Mouse (Mus musculus): ENCODE data around the gene Dcun1d2. TPM values are rescaled to one million over a fixed set of nuclear protein-coding genes. Genes with fewer than 3 reads are reported as not detected.

Gene Dcun1d2
- polyA plus RNA-seq, 1 experiment = 7.4 TPM

DNA sequence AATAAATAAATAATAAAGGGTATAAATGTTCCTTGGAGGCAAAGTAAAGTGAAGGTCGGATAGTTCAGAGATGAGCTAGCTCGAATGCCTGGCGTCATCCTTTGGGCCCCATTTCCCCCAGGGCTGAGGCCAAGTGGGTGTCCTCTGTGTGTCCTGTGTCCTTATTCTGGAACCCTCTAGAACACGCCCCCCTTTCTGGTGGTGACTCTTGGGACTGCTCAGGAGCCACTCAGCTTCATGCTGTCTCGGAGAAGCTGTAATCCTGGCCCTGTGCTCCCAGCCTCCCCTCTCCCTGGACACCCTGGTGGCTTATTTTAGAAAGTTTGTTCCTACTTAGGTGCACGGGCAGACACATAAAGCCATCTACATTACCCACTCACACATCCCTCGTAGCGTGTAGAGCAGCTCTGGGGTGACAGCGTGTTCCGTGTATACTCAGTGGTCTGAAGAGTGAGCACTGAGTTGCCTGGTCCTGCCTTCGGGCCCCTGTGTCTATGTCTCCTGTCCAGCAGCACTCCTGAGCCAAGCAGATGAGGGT lies 43.5 kb downstream of the Dcun1d2 start:
- Histone ChIP-seq H3K4me3 (replicated peaks; ENCODE audit: control insufficient read depth, low read depth, low read length) (no peak overlapping the region), H3K4me1 (ENCODE audit: control insufficient read depth, insufficient read depth, low read length) (peaks cover 2% of the 10 kb centered on the region), H3K27ac (ENCODE audit: control insufficient read depth, insufficient read depth, low read depth, low read length, poor library complexity) (no peak overlapping the region)
- 82% methylated on average over 11 of the region's 11 CpGs for WGBS
- TF ChIP-seq CTCF (IDR thresholded peaks at IDR 0.05; ENCODE audit: control insufficient read depth, insufficient read depth, low read length) = no peak
- no peak for TF ChIP-seq POLR2A (IDR thresholded peaks at IDR 0.05; ENCODE audit: borderline replicate concordance, control insufficient read depth, low read depth, low read length)

DNA sequence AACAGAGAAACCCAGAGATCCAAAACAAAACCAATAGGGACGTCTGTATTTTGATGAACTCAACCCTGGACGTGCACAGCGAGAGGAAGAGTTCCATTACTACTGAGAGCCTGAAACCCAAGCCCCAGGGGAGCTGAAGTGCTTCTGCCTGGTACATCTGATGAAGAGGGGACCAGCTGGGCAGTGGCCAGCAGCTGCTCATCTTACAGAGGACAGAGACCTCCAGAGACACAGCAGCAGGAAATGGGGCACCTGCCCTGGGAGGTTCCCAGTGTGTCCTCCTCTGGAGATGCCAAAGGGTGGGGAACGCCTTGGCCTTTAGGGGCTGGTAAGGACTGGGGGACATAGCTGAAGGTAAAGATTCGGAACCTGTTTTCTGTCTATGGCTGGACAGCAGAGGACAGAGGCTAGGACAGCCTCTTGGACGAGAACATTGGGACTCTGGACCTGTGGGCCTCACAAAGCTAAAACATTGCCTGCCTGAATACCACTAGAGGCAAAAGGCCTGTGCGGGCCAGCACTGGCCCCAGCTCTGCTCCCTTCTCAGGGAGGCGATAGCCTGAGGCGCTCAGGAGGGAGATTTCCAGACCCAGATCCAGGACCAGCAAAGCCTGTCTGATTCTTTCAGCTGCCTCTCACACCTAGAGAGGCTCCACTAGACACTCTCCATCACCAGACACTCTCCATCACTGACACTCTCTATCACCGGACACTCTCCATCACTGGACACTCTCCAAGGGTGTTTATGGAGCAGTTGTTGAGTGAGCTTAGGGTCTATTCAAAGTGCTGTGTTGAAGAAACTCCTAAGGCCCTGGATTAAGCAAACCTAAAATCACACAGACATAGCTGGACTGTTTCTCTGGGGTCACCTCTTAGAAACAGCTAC lies 44.7 kb downstream of the Dcun1d2 start:
- 84% methylated on average over 10 of the region's 10 CpGs for WGBS
- Histone ChIP-seq H3K27ac (ENCODE audit: control insufficient read depth, insufficient read depth, low read depth, low read length, poor library complexity) (no peak overlapping the region), H3K4me1 (ENCODE audit: control insufficient read depth, insufficient read depth, low read length) (peaks cover 2% of the 10 kb centered on the region), H3K4me3 (replicated peaks; ENCODE audit: control insufficient read depth, low read depth, low read length) (no peak overlapping the region)
- TF ChIP-seq CTCF (IDR thresholded peaks at IDR 0.05; ENCODE audit: control insufficient read depth, insufficient read depth, low read length) (no peak), POLR2A (IDR thresholded peaks at IDR 0.05; ENCODE audit: borderline replicate concordance, control insufficient read depth, low read depth, low read length) (no peak)

DNA sequence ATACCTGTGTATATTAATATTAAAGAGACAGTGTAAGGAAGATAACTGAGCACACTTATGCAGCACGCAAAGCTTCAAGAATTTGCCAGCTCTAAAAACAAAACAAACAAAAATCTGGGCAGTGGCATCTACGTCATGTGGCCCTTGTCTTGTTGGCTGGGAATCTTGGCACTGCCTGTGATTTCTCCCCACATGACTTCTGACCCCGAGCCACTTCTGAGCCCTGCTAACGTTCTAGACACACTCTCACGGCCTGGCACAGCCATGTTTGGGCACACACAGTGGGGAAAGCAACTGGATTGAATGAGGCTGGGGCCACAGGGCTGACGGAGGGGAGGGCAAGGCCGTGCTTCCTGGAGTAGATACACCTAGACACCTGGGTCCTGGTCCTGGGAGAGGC lies 47.2 kb downstream of the Dcun1d2 start:
- TF ChIP-seq POLR2A (IDR thresholded peaks at IDR 0.05; ENCODE audit: borderline replicate concordance, control insufficient read depth, low read depth, low read length) = 0 out of 2 replicates have a peak, but pooled peaks have one; percentile 17
- no peak for TF ChIP-seq CTCF (IDR thresholded peaks at IDR 0.05; ENCODE audit: control insufficient read depth, insufficient read depth, low read length)
- H3K27ac ChIP-seq (ENCODE audit: control insufficient read depth, insufficient read depth, low read depth, low read length, poor library complexity) = no peak overlapping the region
- peaks cover 2% of the 10 kb centered on the region for H3K4me1 ChIP-seq (ENCODE audit: control insufficient read depth, insufficient read depth, low read length)
- no peak overlapping the region for H3K4me3 ChIP-seq (replicated peaks; ENCODE audit: control insufficient read depth, low read depth, low read length)
- WGBS = 72% methylated on average over 7 of the region's 7 CpGs

DNA sequence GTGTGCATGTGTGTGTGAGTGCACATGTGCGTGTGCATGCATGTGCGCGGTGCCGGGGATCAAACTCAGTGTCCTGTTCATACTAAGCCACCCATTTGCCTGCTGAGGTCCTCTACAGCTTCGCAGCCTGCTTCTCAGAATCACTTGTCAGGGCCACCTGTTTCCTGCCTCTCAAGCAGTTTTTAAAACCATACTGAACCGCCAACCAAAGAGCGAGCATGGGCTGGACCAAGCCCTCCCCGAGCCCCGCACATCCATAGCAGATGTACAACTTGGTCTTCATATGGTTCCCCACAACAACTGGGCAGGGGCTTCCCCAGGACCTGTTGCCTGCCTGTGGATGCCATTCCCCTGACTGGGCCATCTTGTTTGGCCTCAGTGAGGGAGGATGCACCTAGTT lies 47.9 kb downstream of the Dcun1d2 start:
- WGBS = 11% methylated on average over 9 of the region's 9 CpGs
- Histone ChIP-seq H3K27ac (ENCODE audit: control insufficient read depth, insufficient read depth, low read depth, low read length, poor library complexity) (no peak overlapping the region), H3K4me1 (ENCODE audit: control insufficient read depth, insufficient read depth, low read length) (peaks cover 2% of the 10 kb centered on the region), H3K4me3 (replicated peaks; ENCODE audit: control insufficient read depth, low read depth, low read length) (no peak overlapping the region)
- TF ChIP-seq CTCF (IDR thresholded peaks at IDR 0.05; ENCODE audit: control insufficient read depth, insufficient read depth, low read length) = no peak

DNA sequence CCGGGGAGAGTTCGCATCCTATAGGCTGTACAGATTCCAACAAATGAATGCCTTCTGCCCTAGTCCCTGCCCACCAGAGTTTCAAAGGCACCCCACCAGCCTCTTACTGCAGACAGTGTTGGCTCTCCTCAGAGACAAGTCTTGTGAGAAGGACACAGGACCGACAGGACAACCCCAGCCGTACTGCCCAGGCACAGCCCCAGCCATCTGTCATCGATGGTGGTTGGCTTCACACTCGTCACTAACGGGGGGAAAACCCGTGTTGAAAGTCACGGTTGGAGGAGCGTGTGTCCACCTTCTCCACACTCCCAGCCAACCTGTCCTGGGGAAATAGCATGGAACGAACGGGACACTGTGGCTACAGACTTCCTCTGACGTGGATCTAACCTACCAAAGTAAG lies 53.1 kb downstream of the Dcun1d2 start:
- WGBS = 81% methylated on average over 13 of the region's 13 CpGs
- H3K27ac ChIP-seq (ENCODE audit: control insufficient read depth, insufficient read depth, low read depth, low read length, poor library complexity) = no peak overlapping the region; the same call in 1 of the 2 replicates
- no peak for TF ChIP-seq POLR2A (IDR thresholded peaks at IDR 0.05; ENCODE audit: borderline replicate concordance, control insufficient read depth, low read depth, low read length)
- TF ChIP-seq CTCF (IDR thresholded peaks at IDR 0.05; ENCODE audit: control insufficient read depth, insufficient read depth, low read length) = no peak
- peaks cover under 1% of the 10 kb centered on the region for H3K4me1 ChIP-seq (ENCODE audit: control insufficient read depth, insufficient read depth, low read length)
- no peak overlapping the region for H3K4me3 ChIP-seq (replicated peaks; ENCODE audit: control insufficient read depth, low read depth, low read length)

DNA sequence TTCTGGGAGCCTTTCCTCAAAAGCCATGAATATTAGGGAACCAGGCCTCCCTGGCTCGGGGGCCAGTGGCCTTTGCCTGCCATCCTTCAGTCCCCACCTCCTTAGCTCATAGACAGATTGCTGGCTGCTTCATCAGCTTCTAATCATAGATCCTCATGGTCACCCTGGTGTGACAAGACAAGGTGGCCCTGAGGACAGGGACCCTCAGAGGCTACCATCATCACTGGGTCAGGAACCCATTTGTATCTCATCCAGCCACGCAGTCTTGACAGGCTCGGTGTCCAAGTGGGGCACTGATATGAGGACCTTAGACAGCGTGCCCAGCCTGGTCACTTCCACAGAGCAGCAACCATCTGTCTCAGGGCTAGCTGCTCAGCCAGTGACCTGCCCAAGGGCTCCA lies 57.5 kb downstream of the Dcun1d2 start:
- TF ChIP-seq POLR2A (IDR thresholded peaks at IDR 0.05; ENCODE audit: borderline replicate concordance, control insufficient read depth, low read depth, low read length) (no peak), CTCF (IDR thresholded peaks at IDR 0.05; ENCODE audit: control insufficient read depth, insufficient read depth, low read length) (no peak)
- Histone ChIP-seq H3K4me1 (ENCODE audit: control insufficient read depth, insufficient read depth, low read length) (no peaks in the 10 kb centered on the region; the same call in 1 of the 2 replicates), H3K27ac (ENCODE audit: control insufficient read depth, insufficient read depth, low read depth, low read length, poor library complexity) (no peak overlapping the region), H3K4me3 (replicated peaks; ENCODE audit: control insufficient read depth, low read depth, low read length) (no peak overlapping the region)
- WGBS = 89% methylated on average over 4 of the region's 4 CpGs

DNA sequence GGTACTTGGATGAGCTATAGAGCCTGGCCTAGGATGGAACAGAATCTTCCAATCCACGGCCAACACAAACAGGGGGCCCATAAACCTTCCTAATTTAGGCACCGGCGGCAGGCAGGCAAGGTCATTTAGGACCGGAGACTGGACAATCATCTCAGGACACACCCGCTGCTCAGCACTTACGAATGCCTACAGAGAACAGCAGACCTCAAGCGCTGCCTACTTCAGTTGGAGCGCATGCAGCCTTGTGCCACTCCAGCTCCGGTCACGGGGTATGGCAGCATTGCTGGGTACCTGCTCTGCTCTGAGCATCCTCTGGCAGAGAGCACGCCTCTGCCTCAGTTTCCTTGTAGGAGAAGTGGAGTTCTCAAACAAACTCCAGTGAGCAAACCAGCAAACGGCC lies 58.1 kb downstream of the Dcun1d2 start:
- 90% methylated on average over 12 of the region's 12 CpGs for WGBS
- no peaks in the 10 kb centered on the region; the same call in 1 of the 2 replicates for H3K4me1 ChIP-seq (ENCODE audit: control insufficient read depth, insufficient read depth, low read length)
- H3K27ac ChIP-seq (ENCODE audit: control insufficient read depth, insufficient read depth, low read depth, low read length, poor library complexity) = no peak overlapping the region
- no peak overlapping the region for H3K4me3 ChIP-seq (replicated peaks; ENCODE audit: control insufficient read depth, low read depth, low read length)
- no peak for TF ChIP-seq CTCF (IDR thresholded peaks at IDR 0.05; ENCODE audit: control insufficient read depth, insufficient read depth, low read length)
- TF ChIP-seq POLR2A (IDR thresholded peaks at IDR 0.05; ENCODE audit: borderline replicate concordance, control insufficient read depth, low read depth, low read length) = no peak

DNA sequence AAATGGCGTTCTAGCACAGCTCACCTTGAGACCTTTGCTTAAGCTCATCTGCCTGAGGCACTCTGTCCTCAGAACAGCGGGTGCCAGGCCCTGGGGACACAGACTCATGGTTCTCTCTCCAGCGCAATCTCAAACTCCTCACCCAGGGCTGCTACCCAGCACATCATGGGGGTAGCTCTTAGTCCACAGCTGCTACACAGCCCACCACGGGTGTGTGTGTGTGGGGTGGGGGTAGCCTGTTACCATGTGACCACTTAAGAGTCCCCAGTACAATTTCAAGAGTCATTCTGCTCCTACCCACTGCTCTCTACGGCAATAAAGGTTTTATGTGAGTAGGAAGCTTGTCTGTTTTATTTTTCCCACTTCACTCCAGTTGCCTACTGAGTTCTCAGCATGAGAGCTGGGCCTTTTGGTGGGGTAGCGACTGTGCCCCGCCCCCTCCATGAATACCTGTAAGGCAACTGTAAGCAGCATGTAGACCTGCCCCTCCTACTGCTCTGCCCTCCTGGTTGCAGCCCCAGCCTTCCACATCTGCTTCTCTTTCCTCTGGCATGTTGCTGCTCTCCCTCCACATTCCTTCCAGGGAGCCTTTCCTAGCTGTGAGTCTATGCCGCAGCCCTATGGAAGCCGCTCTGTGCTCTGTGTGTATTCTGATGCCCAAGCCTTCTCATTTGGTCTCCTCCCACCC lies 58.9 kb downstream of the Dcun1d2 start:
- no peak overlapping the region for H3K27ac ChIP-seq (ENCODE audit: control insufficient read depth, insufficient read depth, low read depth, low read length, poor library complexity)
- WGBS = 72% methylated on average over 9 of the region's 9 CpGs
- no peaks in the 10 kb centered on the region; the same call in 1 of the 2 replicates for H3K4me1 ChIP-seq (ENCODE audit: control insufficient read depth, insufficient read depth, low read length)
- no peak for TF ChIP-seq CTCF (IDR thresholded peaks at IDR 0.05; ENCODE audit: control insufficient read depth, insufficient read depth, low read length)
- TF ChIP-seq POLR2A (IDR thresholded peaks at IDR 0.05; ENCODE audit: borderline replicate concordance, control insufficient read depth, low read depth, low read length) = no peak
- H3K4me3 ChIP-seq (replicated peaks; ENCODE audit: control insufficient read depth, low read depth, low read length) = no peak overlapping the region

All from bone marrow, adult 2 months (tissue).